Mouse (Mus musculus) heart, embryonic 12.5 days (tissue): ENCODE measurements around the gene Chst8. TPM values are rescaled to one million over a fixed set of nuclear protein-coding genes. Genes with fewer than 3 reads are reported as not detected.

Source experiments
- ATAC-seq: fragments of 200-750 bp; cut with Nextera tagmentation; 2 replicates; pipeline ENCODE4 v1.8.0; 2017; ENCODE audit warnings: moderate TSS enrichment, moderate library complexity; ENCODE audit not compliant: insufficient number of reproducible peaks, low FRiP score
- H3K27ac ChIP-seq: fragments of 300-500 bp; sonication (generic); 2 replicates; pipeline ENCODE4 v1.5.1; 2016; ENCODE audit warnings: mild to moderate bottlenecking, moderate library complexity; ENCODE audit not compliant: poor library complexity, severe bottlenecking
- H3K27me3 ChIP-seq: fragments of 300-500 bp; sonication (generic); replicated peaks from 2 replicates; pipeline ENCODE4 v1.6.1; 2016; ENCODE audit warnings: mild to moderate bottlenecking, moderate library complexity
- H3K36me3 ChIP-seq: fragments of 300-500 bp; sonication (generic); 2 replicates; pipeline ENCODE4 v1.6.1; 2016; ENCODE audit warnings: mild to moderate bottlenecking, moderate library complexity
- H3K4me1 ChIP-seq: fragments of 300-500 bp; sonication (generic); replicated peaks from 2 replicates; pipeline ENCODE4 v1.6.1; 2016; ENCODE audit warnings: mild to moderate bottlenecking
- H3K4me2 ChIP-seq: fragments of 300-500 bp; sonication (generic); 2 replicates; pipeline ENCODE4 v1.6.1; 2016; ENCODE audit warnings: mild to moderate bottlenecking, moderate library complexity
- H3K4me3 ChIP-seq: fragments of 300-500 bp; sonication (generic); 2 replicates; pipeline ENCODE4 v1.5.1; 2016; ENCODE audit warnings: mild to moderate bottlenecking
- H3K9ac ChIP-seq: fragments of 300-500 bp; sonication (generic); 2 replicates; pipeline ENCODE4 v1.6.1; 2016; ENCODE audit warnings: mild to moderate bottlenecking, moderate library complexity
- H3K9me3 ChIP-seq: fragments of 300-500 bp; sonication (generic); replicated peaks from 2 replicates; pipeline ENCODE4 v1.6.1; 2016; ENCODE audit warnings: mild to moderate bottlenecking, moderate library complexity
- whole genome bisulfite sequencing: fragments of 180-500 bp; shearing (Covaris S2); methylation state at CpG from one replicate; pipeline ENCODE4 v1.1.7; 2016; 5-methylcytosine and 5-hydroxymethylcytosine counted together
- polyA plus RNA-seq: library from polyadenylated mRNA; unstranded; fragments of >200 nt; fragmentation: Nextera tagmentation; extraction: Ambion mirVana; gene quantifications from 2 replicates; pipeline ENCODE4 v1.2.1, GENCODE M21; 2016

Gene Chst8
- polyA plus RNA-seq, 1 experiment from 2014 or later, result 1.4 TPM

- H3K4me3 ChIP-seq, result no peak overlapping the region
- ATAC-seq, result no peak
- H3K36me3 ChIP-seq, result no peaks in the 10 kb centered on the region
- 0 out of 2 replicates have a peak, but pooled peaks cover 3% of the 10 kb centered on the region for H3K4me1 ChIP-seq
- H3K4me2 ChIP-seq, result no peak overlapping the region
- no peak overlapping the region for H3K9ac ChIP-seq
- peaks cover 6% of the 10 kb centered on the region; the same call in 1 of the 2 replicates for H3K9me3 ChIP-seq
- no peak overlapping the region for H3K27ac ChIP-seq
- no peaks in the 10 kb centered on the region for H3K27me3 ChIP-seq
- WGBS, result 80% methylated on average over 6 of the region's 6 CpGs
Observed at GRCm38 (mm10) chr7:34737206-34737605, 75.3 kb downstream of the Chst8 start.

- no peak overlapping the region for H3K4me2 ChIP-seq
- 0 out of 2 replicates have a peak, but pooled peaks cover 3% of the 10 kb centered on the region for H3K4me1 ChIP-seq
- 86% methylated on average over 6 of the region's 6 CpGs for WGBS
- H3K27me3 ChIP-seq, result no peaks in the 10 kb centered on the region
- H3K4me3 ChIP-seq, result no peak overlapping the region
- no peak overlapping the region for H3K9ac ChIP-seq
- peaks cover 3% of the 10 kb centered on the region; the same call in 1 of the 2 replicates for H3K9me3 ChIP-seq
- no peak overlapping the region for H3K27ac ChIP-seq
- H3K36me3 ChIP-seq, result no peaks in the 10 kb centered on the region
- ATAC-seq, result no peak
Observed at GRCm38 (mm10) chr7:34734348-34734747, 78.2 kb downstream of the Chst8 start.

- Histone ChIP-seq H3K4me2 (no peak overlapping the region), H3K36me3 (no peaks in the 10 kb centered on the region), H3K27ac (no peak overlapping the region), H3K9me3 (no peaks in the 10 kb centered on the region), H3K4me3 (no peak overlapping the region), H3K4me1 (no peaks in the 10 kb centered on the region), H3K9ac (no peak overlapping the region), H3K27me3 (no peaks in the 10 kb centered on the region)
- WGBS, result 44% methylated on average over 6 of the region's 6 CpGs
- no peak for ATAC-seq
Observed at GRCm38 (mm10) chr7:34728931-34729330, 83.6 kb downstream of the Chst8 start.

- Histone ChIP-seq H3K4me1 (peaks cover 22% of the 10 kb centered on the region), H3K27ac (no peak overlapping the region), H3K36me3 (no peaks in the 10 kb centered on the region), H3K4me2 (no peak overlapping the region), H3K9me3 (no peaks in the 10 kb centered on the region), H3K4me3 (no peak overlapping the region), H3K9ac (no peak overlapping the region), H3K27me3 (no peaks in the 10 kb centered on the region)
- ATAC-seq, result no peak
- 77% methylated on average over 4 of the region's 4 CpGs for WGBS
Observed at GRCm38 (mm10) chr7:34725206-34725605, 87.3 kb downstream of the Chst8 start.

GRCm38 (mm10) chr7:34722551-34723230 lies 89.8 kb downstream of the Chst8 start:
- no peak overlapping the region for H3K4me2 ChIP-seq
- ATAC-seq, result no peak
- no peaks in the 10 kb centered on the region for H3K36me3 ChIP-seq
- H3K9me3 ChIP-seq, result no peaks in the 10 kb centered on the region
- WGBS, result 37% methylated on average over 11 of the region's 11 CpGs
- H3K4me3 ChIP-seq, result no peak overlapping the region
- peak overlapping the region; percentile 50 for H3K27ac ChIP-seq
- no peak overlapping the region for H3K9ac ChIP-seq
- H3K4me1 ChIP-seq, result peaks cover 26% of the 10 kb centered on the region
- no peaks in the 10 kb centered on the region; the same call in 1 of the 2 replicates for H3K27me3 ChIP-seq

- Histone ChIP-seq H3K27ac (peak overlapping the region; percentile 50), H3K9ac (no peak overlapping the region), H3K4me3 (no peak overlapping the region), H3K4me2 (no peak overlapping the region), H3K27me3 (no peaks in the 10 kb centered on the region; the same call in 1 of the 2 replicates), H3K9me3 (no peaks in the 10 kb centered on the region), H3K4me1 (peaks cover 28% of the 10 kb centered on the region), H3K36me3 (no peaks in the 10 kb centered on the region)
- 19% methylated on average over 8 of the region's 8 CpGs for WGBS
- ATAC-seq, result no peak
Observed at GRCm38 (mm10) chr7:34722151-34722550, 90.4 kb downstream of the Chst8 start.

GRCm38 (mm10) chr7:34721650-34722048 lies 90.9 kb downstream of the Chst8 start:
- H3K9me3 ChIP-seq, result no peaks in the 10 kb centered on the region
- H3K27me3 ChIP-seq, result peaks cover 4% of the 10 kb centered on the region; the same call in 1 of the 2 replicates
- H3K9ac ChIP-seq, result no peak overlapping the region
- no peak overlapping the region; the same call in 1 of the 2 replicates for H3K4me2 ChIP-seq
- ATAC-seq, result peak; percentile 72
- H3K36me3 ChIP-seq, result no peaks in the 10 kb centered on the region
- peak overlapping the region; percentile 50 for H3K27ac ChIP-seq
- 4% methylated on average over 5 of the region's 5 CpGs for WGBS
- peaks cover 30% of the 10 kb centered on the region for H3K4me1 ChIP-seq
- H3K4me3 ChIP-seq, result no peak overlapping the region

GRCm38 (mm10) chr7:34720882-34721649 lies 91.4 kb downstream of the Chst8 start:
- Histone ChIP-seq H3K27me3 (peaks cover 9% of the 10 kb centered on the region; the same call in 1 of the 2 replicates), H3K27ac (peak overlapping the region; percentile 50), H3K4me1 (peaks cover 30% of the 10 kb centered on the region), H3K4me3 (no peak overlapping the region), H3K9me3 (no peaks in the 10 kb centered on the region), H3K36me3 (no peaks in the 10 kb centered on the region), H3K9ac (no peak overlapping the region), H3K4me2 (no peak overlapping the region; the same call in 1 of the 2 replicates)
- peak; percentile 46; the same call in 1 of the 2 replicates for ATAC-seq
- WGBS, result 43% methylated on average over 5 of the region's 5 CpGs

GRCm38 (mm10) chr7:34719599-34719998 lies 92.9 kb downstream of the Chst8 start:
- H3K27ac ChIP-seq, result no peak overlapping the region
- no peak for ATAC-seq

GRCm38 (mm10) chr7:34718651-34719050 lies 93.9 kb downstream of the Chst8 start:
- no peak overlapping the region for H3K4me2 ChIP-seq

More at GRCm38 (mm10) chr7:34719599-34719998, 92.9 kb downstream of the Chst8 start:
- Histone ChIP-seq H3K4me2 (no peak overlapping the region), H3K4me1 (peaks cover 30% of the 10 kb centered on the region), H3K9me3 (no peaks in the 10 kb centered on the region), H3K4me3 (no peak overlapping the region), H3K27me3 (peaks cover 18% of the 10 kb centered on the region), H3K36me3 (no peaks in the 10 kb centered on the region), H3K9ac (no peak overlapping the region)
- WGBS, result 31% methylated on average over 5 of the region's 5 CpGs

GRCm38 (mm10) chr7:34717161-34717810 lies 95.2 kb downstream of the Chst8 start:
- H3K9me3 ChIP-seq, result no peaks in the 10 kb centered on the region
- no peaks in the 10 kb centered on the region for H3K36me3 ChIP-seq
- peaks cover 18% of the 10 kb centered on the region for H3K27me3 ChIP-seq
- WGBS, result 5% methylated on average over 11 of the region's 11 CpGs
- ATAC-seq, result no peak
- no peak overlapping the region for H3K27ac ChIP-seq
- no peak overlapping the region for H3K4me3 ChIP-seq
- H3K4me1 ChIP-seq, result peaks cover 25% of the 10 kb centered on the region
- no peak overlapping the region for H3K9ac ChIP-seq
- no peak overlapping the region for H3K4me2 ChIP-seq

More at GRCm38 (mm10) chr7:34718651-34719050, 93.9 kb downstream of the Chst8 start:
- Histone ChIP-seq H3K4me1 (peaks cover 30% of the 10 kb centered on the region), H3K4me3 (no peak overlapping the region), H3K36me3 (no peaks in the 10 kb centered on the region), H3K9me3 (no peaks in the 10 kb centered on the region), H3K27me3 (peaks cover 18% of the 10 kb centered on the region), H3K9ac (no peak overlapping the region), H3K27ac (no peak overlapping the region)
- WGBS, result 45% methylated on average over 9 of the region's 9 CpGs
- ATAC-seq, result no peak
